Mouse (Mus musculus) heart, embryonic 13.5 days (tissue): ENCODE results near the gene Zbtb2. TPM values are rescaled to one million over a fixed set of nuclear protein-coding genes. Genes with fewer than 3 reads are reported as not detected.

ENCODE experiments used
- ATAC-seq: fragments of 200-750 bp; cut with Nextera tagmentation; 2 replicates; pipeline ENCODE4 v1.8.0; 2017; ENCODE audit warnings: moderate TSS enrichment; ENCODE audit not compliant: insufficient number of reproducible peaks, low FRiP score, low TSS enrichment; ENCODE audit errors: extremely low read depth
- H3K27ac ChIP-seq: fragments of 300-500 bp; sonication (generic); replicated peaks from 2 replicates; pipeline ENCODE4 v1.5.1; 2015; ENCODE audit warnings: moderate library complexity, mild to moderate bottlenecking, inconsistent platforms
- H3K27me3 ChIP-seq: fragments of 300-500 bp; sonication (generic); replicated peaks from 2 replicates; pipeline ENCODE4 v1.6.1; 2015; ENCODE audit warnings: mild to moderate bottlenecking, inconsistent platforms
- H3K36me3 ChIP-seq: fragments of 300-500 bp; sonication (generic); 2 replicates; pipeline ENCODE4 v1.6.1; 2015; ENCODE audit warnings: mild to moderate bottlenecking, inconsistent platforms
- H3K4me1 ChIP-seq: fragments of 300-500 bp; sonication (generic); 2 replicates; pipeline ENCODE4 v1.6.1; 2015; ENCODE audit warnings: inconsistent platforms
- H3K4me2 ChIP-seq: fragments of 300-500 bp; sonication (generic); 2 replicates; pipeline ENCODE4 v1.6.1; 2015; ENCODE audit warnings: inconsistent platforms, mild to moderate bottlenecking, moderate library complexity
- H3K4me3 ChIP-seq: fragments of 300-500 bp; sonication (generic); 2 replicates; pipeline ENCODE4 v1.5.1; 2015; ENCODE audit warnings: moderate library complexity, mild to moderate bottlenecking, inconsistent platforms
- H3K9ac ChIP-seq: fragments of 300-500 bp; sonication (generic); 2 replicates; pipeline ENCODE4 v1.6.1; 2015; ENCODE audit warnings: inconsistent platforms, mild to moderate bottlenecking, moderate library complexity
- H3K9me3 ChIP-seq: fragments of 300-500 bp; sonication (generic); 2 replicates; pipeline ENCODE4 v1.6.1; 2016; ENCODE audit warnings: inconsistent platforms
- WGBS: fragments of 180-500 bp; shearing (Covaris S2); methylation state at CpG from one replicate; pipeline ENCODE4 v1.1.7; 2015; ENCODE audit warnings: mixed read lengths; 5-methylcytosine and 5-hydroxymethylcytosine counted together
- polyA plus RNA-seq: library from polyadenylated mRNA; unstranded; fragments of >200 nt; fragmentation: Nextera tagmentation; extraction: Ambion mirVana; gene quantifications from 2 replicates; pipeline ENCODE4 v1.2.1, GENCODE M21; 2015

Zbtb2 gene
- polyA plus RNA-seq, 1 experiment from 2014 or later, result 10.2 TPM

- no peaks in the 10 kb centered on the region for H3K36me3 ChIP-seq
- 88% methylated on average over 7 of the region's 7 CpGs for WGBS
Observed at GRCm38 (mm10) chr10:4384244-4384643, 3.7 kb downstream of the Zbtb2 start.

GRCm38 (mm10) chr10:4380748-4381147, 7.2 kb downstream of the Zbtb2 start:
- H3K4me1 ChIP-seq, result peaks cover 43% of the 10 kb centered on the region
- H3K4me3 ChIP-seq, result no peak overlapping the region
- no peaks in the 10 kb centered on the region for H3K9me3 ChIP-seq
- WGBS, result 85% methylated on average over 5 of the region's 5 CpGs
- H3K36me3 ChIP-seq, result no peaks in the 10 kb centered on the region
- H3K4me2 ChIP-seq, result no peak overlapping the region
- H3K9ac ChIP-seq, result no peak overlapping the region
- no peaks in the 10 kb centered on the region for H3K27me3 ChIP-seq
- no peak for ATAC-seq
- H3K27ac ChIP-seq, result no peak overlapping the region

More at GRCm38 (mm10) chr10:4384244-4384643, 3.7 kb downstream of the Zbtb2 start:
- peaks cover 47% of the 10 kb centered on the region for H3K4me1 ChIP-seq
- no peak overlapping the region for H3K4me2 ChIP-seq
- H3K9ac ChIP-seq, result no peak overlapping the region
- H3K9me3 ChIP-seq, result no peaks in the 10 kb centered on the region
- no peak overlapping the region for H3K4me3 ChIP-seq
- H3K27me3 ChIP-seq, result no peaks in the 10 kb centered on the region
- H3K27ac ChIP-seq, result no peak overlapping the region
- ATAC-seq, result no peak

GRCm38 (mm10) chr10:4376931-4377330, 11.0 kb downstream of the Zbtb2 start:
- H3K36me3 ChIP-seq, result peaks cover 18% of the 10 kb centered on the region
- H3K27ac ChIP-seq, result no peak overlapping the region
- no peak overlapping the region for H3K9ac ChIP-seq
- WGBS, result 62% methylated on average over 7 of the region's 7 CpGs
- no peak overlapping the region for H3K4me3 ChIP-seq
- ATAC-seq, result no peak
- no peaks in the 10 kb centered on the region for H3K27me3 ChIP-seq
- peaks cover 13% of the 10 kb centered on the region; the same call in 1 of the 2 replicates for H3K4me1 ChIP-seq
- H3K9me3 ChIP-seq, result no peaks in the 10 kb centered on the region
- no peak overlapping the region for H3K4me2 ChIP-seq

GRCm38 (mm10) chr10:4376461-4376860, 11.4 kb downstream of the Zbtb2 start:
- H3K9me3 ChIP-seq, result no peaks in the 10 kb centered on the region
- peaks cover 11% of the 10 kb centered on the region; the same call in 1 of the 2 replicates for H3K4me1 ChIP-seq
- WGBS, result 55% methylated on average over 7 of the region's 7 CpGs
- ATAC-seq, result no peak
- H3K36me3 ChIP-seq, result peaks cover 19% of the 10 kb centered on the region
- H3K27ac ChIP-seq, result no peak overlapping the region
- H3K9ac ChIP-seq, result no peak overlapping the region
- H3K27me3 ChIP-seq, result no peaks in the 10 kb centered on the region
- no peak overlapping the region for H3K4me3 ChIP-seq
- no peak overlapping the region for H3K4me2 ChIP-seq

- H3K27ac ChIP-seq, result no peak overlapping the region
- ATAC-seq, result no peak
- H3K4me3 ChIP-seq, result no peak overlapping the region
- H3K4me2 ChIP-seq, result no peak overlapping the region
- H3K4me1 ChIP-seq, result peaks cover 8% of the 10 kb centered on the region; the same call in 1 of the 2 replicates
- no peak overlapping the region for H3K9ac ChIP-seq
- peaks cover 28% of the 10 kb centered on the region for H3K36me3 ChIP-seq
- WGBS, result 75% methylated on average over 7 of the region's 7 CpGs
- no peaks in the 10 kb centered on the region for H3K27me3 ChIP-seq
- no peaks in the 10 kb centered on the region for H3K9me3 ChIP-seq
Observed at GRCm38 (mm10) chr10:4375267-4375666, 12.6 kb downstream of the Zbtb2 start.

GRCm38 (mm10) chr10:4374734-4375133, 13.2 kb downstream of the Zbtb2 start:
- Histone ChIP-seq H3K4me3 (no peak overlapping the region), H3K4me1 (peaks cover 8% of the 10 kb centered on the region; the same call in 1 of the 2 replicates), H3K9me3 (no peaks in the 10 kb centered on the region), H3K9ac (no peak overlapping the region), H3K4me2 (no peak overlapping the region), H3K27ac (no peak overlapping the region), H3K36me3 (peaks cover 33% of the 10 kb centered on the region), H3K27me3 (no peaks in the 10 kb centered on the region)
- ATAC-seq, result no peak
- 83% methylated on average over 4 of the region's 4 CpGs for WGBS

- Histone ChIP-seq H3K27me3 (no peaks in the 10 kb centered on the region), H3K27ac (no peak overlapping the region), H3K4me2 (no peak overlapping the region), H3K9me3 (no peaks in the 10 kb centered on the region), H3K4me1 (peaks cover 8% of the 10 kb centered on the region; the same call in 1 of the 2 replicates), H3K9ac (no peak overlapping the region), H3K4me3 (no peak overlapping the region), H3K36me3 (peaks cover 38% of the 10 kb centered on the region)
- no peak for ATAC-seq
- 93% methylated on average over 7 of the region's 7 CpGs for WGBS
Observed at GRCm38 (mm10) chr10:4374239-4374638, 13.7 kb downstream of the Zbtb2 start.

GRCm38 (mm10) chr10:4373558-4373957, 14.3 kb downstream of the Zbtb2 start:
- Histone ChIP-seq H3K4me2 (no peak overlapping the region), H3K36me3 (peaks cover 45% of the 10 kb centered on the region), H3K4me1 (peaks cover 8% of the 10 kb centered on the region; the same call in 1 of the 2 replicates), H3K9me3 (no peaks in the 10 kb centered on the region), H3K27me3 (no peaks in the 10 kb centered on the region), H3K9ac (no peak overlapping the region), H3K27ac (no peak overlapping the region), H3K4me3 (no peak overlapping the region)
- WGBS, result 89% methylated on average over 4 of the region's 4 CpGs
- no peak for ATAC-seq

GRCm38 (mm10) chr10:4372011-4372410, 15.9 kb downstream of the Zbtb2 start:
- no peak overlapping the region for H3K4me3 ChIP-seq
- H3K4me2 ChIP-seq, result no peak overlapping the region
- no peak for ATAC-seq
- WGBS, result 51% methylated on average over 5 of the region's 5 CpGs
- H3K4me1 ChIP-seq, result peaks cover 5% of the 10 kb centered on the region; the same call in 1 of the 2 replicates
- H3K9me3 ChIP-seq, result peaks cover 4% of the 10 kb centered on the region; the same call in 1 of the 2 replicates
- H3K9ac ChIP-seq, result no peak overlapping the region
- peaks cover 60% of the 10 kb centered on the region for H3K36me3 ChIP-seq
- no peak overlapping the region for H3K27ac ChIP-seq
- no peaks in the 10 kb centered on the region for H3K27me3 ChIP-seq

GRCm38 (mm10) chr10:4370105-4370504, 17.8 kb downstream of the Zbtb2 start:
- 87% methylated on average over 11 of the region's 11 CpGs for WGBS
- Histone ChIP-seq H3K4me2 (no peak overlapping the region), H3K9me3 (peaks cover 4% of the 10 kb centered on the region; the same call in 1 of the 2 replicates), H3K27ac (no peak overlapping the region), H3K9ac (no peak overlapping the region), H3K4me3 (no peak overlapping the region), H3K27me3 (no peaks in the 10 kb centered on the region), H3K36me3 (peaks cover 78% of the 10 kb centered on the region), H3K4me1 (no peaks in the 10 kb centered on the region)
- no peak for ATAC-seq

GRCm38 (mm10) chr10:4364618-4365017, 23.3 kb downstream of the Zbtb2 start:
- Histone ChIP-seq H3K4me1 (no peaks in the 10 kb centered on the region), H3K4me2 (no peak overlapping the region), H3K27me3 (no peaks in the 10 kb centered on the region), H3K4me3 (no peak overlapping the region), H3K27ac (no peak overlapping the region), H3K36me3 (peaks cover 67% of the 10 kb centered on the region), H3K9ac (no peak overlapping the region), H3K9me3 (peaks cover 13% of the 10 kb centered on the region)
- ATAC-seq, result no peak
- WGBS, result 71% methylated on average over 3 of the region's 3 CpGs

GRCm38 (mm10) chr10:4357435-4357834, 30.5 kb downstream of the Zbtb2 start:
- Histone ChIP-seq H3K36me3 (peaks cover 80% of the 10 kb centered on the region), H3K27ac (no peak overlapping the region), H3K4me3 (no peak overlapping the region), H3K9me3 (peaks cover 4% of the 10 kb centered on the region), H3K4me1 (no peaks in the 10 kb centered on the region), H3K4me2 (no peak overlapping the region), H3K9ac (no peak overlapping the region), H3K27me3 (no peaks in the 10 kb centered on the region)
- ATAC-seq, result no peak
- WGBS, result 79% methylated on average over 10 of the region's 10 CpGs
